Mouse (Mus musculus) liver, embryonic 14 days (tissue): Measurements from ENCODE around the gene Gzma. TPM values are rescaled to one million over a fixed set of nuclear protein-coding genes. Genes with fewer than 3 reads are reported as not detected.

Experiments
- polyA plus RNA-seq: library from polyadenylated mRNA; depleted of rRNA; stranded (reverse); fragments of >200 nt; gene quantifications from 2 replicates; pipeline ENCODE4 v1.2.3, GENCODE M21; 2012; rRNA removed

Gzma gene
- polyA plus RNA-seq, result 0.20 and 0.32 TPM in 2 replicates

GRCm38 (mm10) chr13:113100879-113101278 lies at the start of gene Gzma:
Gene Gzma, minus strand, starts transcription at chr13:113100981.

GRCm38 (mm10) chr13:113046211-113046883 lies 54.4 kb downstream of the Gzma start, which contains the start of gene Gpx8:
Gene Gpx8, minus strand, starts transcription at chr13:113046410.

Other genes starting within 250 kb of the Gzma start
- 20.7 and 22.5 TPM in 2 replicates for gene Mtrex, start 173.6 kb downstream of the Gzma start, polyA plus RNA-seq
- 3.9 and 4.3 TPM in 2 replicates for gene Dhx29, start 173.5 kb downstream of the Gzma start, polyA plus RNA-seq
- 0.08 and 0.14 TPM in 2 replicates for gene Ccno, start 113.2 kb downstream of the Gzma start, polyA plus RNA-seq
- gene Mcidas, start 107.1 kb downstream of the Gzma start, polyA plus RNA-seq, result not detected in 2 replicates
- not detected in 2 replicates for gene Cdc20b, start 65.9 kb downstream of the Gzma start, polyA plus RNA-seq
- 3.2 and 4.4 TPM in 2 replicates for gene Gpx8, start 54.6 kb downstream of the Gzma start, polyA plus RNA-seq
- 0.33 and 0.35 TPM in 2 replicates for gene Esm1, start 108.7 kb upstream of the Gzma start, polyA plus RNA-seq
- not detected in 2 replicates for gene Gzmk, start 124.9 kb upstream of the Gzma start, polyA plus RNA-seq
- 0.18 and 0.36 TPM in 2 replicates for gene BC067074, start 192.2 kb upstream of the Gzma start, polyA plus RNA-seq